Mouse (Mus musculus) kidney, adult 11 months (tissue): ENCODE measurements around the gene Lgi2.

Experiments
- DNase-seq: peaks from one replicate; pipeline ENCODE4 v3.0.0; 2022

Lgi2 gene

GRCm38 (mm10) chr5:52534798-52535590 is 31.3 kb downstream of the Lgi2 start:
- DNase-seq = no peak

GRCm38 (mm10) chr5:52533705-52534104 is 32.6 kb downstream of the Lgi2 start:
- DNase-seq = peak; percentile 34

- DNase-seq = no peak
Measured at GRCm38 (mm10) chr5:52528545-52528944, 37.7 kb downstream of the Lgi2 start.

GRCm38 (mm10) chr5:52526324-52526986 is 39.8 kb downstream of the Lgi2 start:
- no peak for DNase-seq

GRCm38 (mm10) chr5:52524207-52524606 is 42.1 kb downstream of the Lgi2 start:
- DNase-seq = no peak

- DNase-seq = peak; percentile 47
Measured at GRCm38 (mm10) chr5:52519921-52520320, 46.3 kb downstream of the Lgi2 start.

- no peak for DNase-seq
Measured at GRCm38 (mm10) chr5:52516072-52516476, 50.2 kb downstream of the Lgi2 start.

- DNase-seq = peak; percentile 35
Measured at GRCm38 (mm10) chr5:52515246-52516021, 50.8 kb downstream of the Lgi2 start.

- no peak for DNase-seq
Measured at GRCm38 (mm10) chr5:52511089-52511488, 55.2 kb downstream of the Lgi2 start.

- DNase-seq = no peak
Measured at GRCm38 (mm10) chr5:52509416-52509815, 56.8 kb downstream of the Lgi2 start.

- DNase-seq = no peak
Measured at GRCm38 (mm10) chr5:52504666-52505065, 61.6 kb downstream of the Lgi2 start.

- no peak for DNase-seq
Measured at GRCm38 (mm10) chr5:52504148-52504547, 62.1 kb downstream of the Lgi2 start.

- no peak for DNase-seq
Measured at GRCm38 (mm10) chr5:52495671-52496070, 70.6 kb downstream of the Lgi2 start.

GRCm38 (mm10) chr5:52491496-52491895 is 74.8 kb downstream of the Lgi2 start:
- no peak for DNase-seq

- DNase-seq = no peak
Measured at GRCm38 (mm10) chr5:52487559-52488430, 78.5 kb downstream of the Lgi2 start.
